Mouse (Mus musculus) erythroblast, embryonic 14.5 days (primary cell): ENCODE results near the gene Pde10a. TPM values are rescaled to one million over a fixed set of nuclear protein-coding genes. Genes with fewer than 3 reads are reported as not detected.

ENCODE experiments used
- H3K27me3 ChIP-seq: 2 replicates; pipeline ENCODE4 v1.6.1; 2012; ENCODE audit warnings: inconsistent platforms; ENCODE audit not compliant: control insufficient read depth
- H3K36me3 ChIP-seq: 2 replicates; pipeline ENCODE4 v1.6.1; 2012; ENCODE audit warnings: mild to moderate bottlenecking, inconsistent platforms; ENCODE audit not compliant: control insufficient read depth
- H3K4me1 ChIP-seq: 2 replicates; pipeline ENCODE4 v1.6.1; 2012; ENCODE audit warnings: inconsistent platforms; ENCODE audit not compliant: control insufficient read depth
- H3K4me3 ChIP-seq: replicated peaks from 2 replicates; pipeline ENCODE3; 2012; ENCODE audit warnings: moderate library complexity, mild to moderate bottlenecking, inconsistent platforms
- H3K9me3 ChIP-seq: 2 replicates; pipeline ENCODE4 v1.6.1; 2012; ENCODE audit warnings: low read length, inconsistent platforms, mixed read lengths; ENCODE audit not compliant: control insufficient read depth
- GATA1 ChIP-seq: IDR thresholded peaks from 2 replicates; pipeline ENCODE4 v1.6.1; 2012; ENCODE audit warnings: low read length, inconsistent platforms, mixed read lengths
- TAL1 ChIP-seq: IDR thresholded peaks from 3 replicates; pipeline ENCODE4 v1.6.1; 2012; ENCODE audit warnings: low read length, inconsistent platforms, mixed read lengths
- polyA plus RNA-seq: library from polyadenylated mRNA; stranded (reverse); fragments of >175 nt; gene quantifications from 2 replicates; pipeline ENCODE4 v1.2.3, GENCODE M21; 2012

Gene Pde10a
- polyA plus RNA-seq, 1 experiment, result not detected

- no peak for TF ChIP-seq GATA1
- no peak for TF ChIP-seq TAL1
- H3K36me3 ChIP-seq, result no peaks in the 10 kb centered on the region
- H3K4me1 ChIP-seq, result no peaks in the 10 kb centered on the region
- no peak overlapping the region for H3K4me3 ChIP-seq
- H3K27me3 ChIP-seq, result no peaks in the 10 kb centered on the region
- H3K9me3 ChIP-seq, result no peaks in the 10 kb centered on the region
Measured at GRCm38 (mm10) chr17:8648310-8648709, 123.1 kb downstream of the Pde10a start.

- Histone ChIP-seq H3K9me3 (no peaks in the 10 kb centered on the region), H3K4me3 (no peak overlapping the region)
- TF ChIP-seq TAL1 (no peak), GATA1 (no peak)
Measured at GRCm38 (mm10) chr17:8652681-8653262, 127.6 kb downstream of the Pde10a start.

GRCm38 (mm10) chr17:8657661-8658060 is 132.5 kb downstream of the Pde10a start:
- Histone ChIP-seq H3K9me3 (no peaks in the 10 kb centered on the region), H3K4me1 (no peaks in the 10 kb centered on the region), H3K4me3 (no peak overlapping the region), H3K27me3 (no peaks in the 10 kb centered on the region), H3K36me3 (no peaks in the 10 kb centered on the region)
- TF ChIP-seq TAL1 (no peak), GATA1 (no peak)

More at GRCm38 (mm10) chr17:8652681-8653262, 127.6 kb downstream of the Pde10a start:
- Histone ChIP-seq H3K27me3 (no peaks in the 10 kb centered on the region), H3K4me1 (no peaks in the 10 kb centered on the region), H3K36me3 (no peaks in the 10 kb centered on the region)

GRCm38 (mm10) chr17:8658751-8659454 is 133.7 kb downstream of the Pde10a start:
- Histone ChIP-seq H3K9me3 (no peaks in the 10 kb centered on the region), H3K27me3 (no peaks in the 10 kb centered on the region), H3K4me1 (no peaks in the 10 kb centered on the region), H3K36me3 (no peaks in the 10 kb centered on the region), H3K4me3 (no peak overlapping the region)
- TF ChIP-seq GATA1 (no peak), TAL1 (no peak)

- TF ChIP-seq GATA1, result no peak
- no peak for TF ChIP-seq TAL1
- no peaks in the 10 kb centered on the region for H3K36me3 ChIP-seq
- H3K27me3 ChIP-seq, result no peaks in the 10 kb centered on the region
- H3K4me1 ChIP-seq, result no peaks in the 10 kb centered on the region
- H3K9me3 ChIP-seq, result no peaks in the 10 kb centered on the region
- no peak overlapping the region for H3K4me3 ChIP-seq
Measured at GRCm38 (mm10) chr17:8666912-8667311, 141.7 kb downstream of the Pde10a start.

- H3K9me3 ChIP-seq, result no peaks in the 10 kb centered on the region
- H3K36me3 ChIP-seq, result no peaks in the 10 kb centered on the region
- H3K4me3 ChIP-seq, result no peak overlapping the region
- no peaks in the 10 kb centered on the region for H3K4me1 ChIP-seq
- no peak for TF ChIP-seq GATA1
- no peak for TF ChIP-seq TAL1
- no peaks in the 10 kb centered on the region for H3K27me3 ChIP-seq
Measured at GRCm38 (mm10) chr17:8674651-8675050, 149.5 kb downstream of the Pde10a start.

GRCm38 (mm10) chr17:8686356-8686755 is 161.2 kb downstream of the Pde10a start:
- no peak for TF ChIP-seq GATA1
- no peak for TF ChIP-seq TAL1
- no peaks in the 10 kb centered on the region for H3K4me1 ChIP-seq
- peaks cover 4% of the 10 kb centered on the region for H3K9me3 ChIP-seq
- H3K36me3 ChIP-seq, result no peaks in the 10 kb centered on the region
- no peak overlapping the region for H3K4me3 ChIP-seq
- H3K27me3 ChIP-seq, result no peaks in the 10 kb centered on the region

- TF ChIP-seq TAL1, result no peak
- TF ChIP-seq GATA1, result no peak
- Histone ChIP-seq H3K36me3 (no peaks in the 10 kb centered on the region), H3K4me3 (no peak overlapping the region), H3K9me3 (peaks cover 4% of the 10 kb centered on the region), H3K4me1 (no peaks in the 10 kb centered on the region), H3K27me3 (no peaks in the 10 kb centered on the region)
Measured at GRCm38 (mm10) chr17:8688096-8688495, 162.9 kb downstream of the Pde10a start.

- Histone ChIP-seq H3K9me3 (peaks cover 5% of the 10 kb centered on the region), H3K27me3 (no peaks in the 10 kb centered on the region), H3K36me3 (no peaks in the 10 kb centered on the region), H3K4me1 (no peaks in the 10 kb centered on the region), H3K4me3 (no peak overlapping the region)
- TF ChIP-seq GATA1 (no peak), TAL1 (no peak)
Measured at GRCm38 (mm10) chr17:8698265-8698664, 173.1 kb downstream of the Pde10a start.
